Mouse (Mus musculus) kidney, adult 9 months (tissue): ENCODE data around the gene Tshz2.
"Not testable (repeated sequence)": the region's sequence is repeated elsewhere in the genome, so short reads cannot be mapped to it uniquely, and the experiment has no call there.

ENCODE experiments used
- DNase-seq: peaks from one replicate; pipeline ENCODE4 v3.0.0; 2022

Gene Tshz2

GRCm38 (mm10) chr2:169821021-169821441 is 188.2 kb downstream of the Tshz2 start:
- peak; percentile 34 for DNase-seq

DNA sequence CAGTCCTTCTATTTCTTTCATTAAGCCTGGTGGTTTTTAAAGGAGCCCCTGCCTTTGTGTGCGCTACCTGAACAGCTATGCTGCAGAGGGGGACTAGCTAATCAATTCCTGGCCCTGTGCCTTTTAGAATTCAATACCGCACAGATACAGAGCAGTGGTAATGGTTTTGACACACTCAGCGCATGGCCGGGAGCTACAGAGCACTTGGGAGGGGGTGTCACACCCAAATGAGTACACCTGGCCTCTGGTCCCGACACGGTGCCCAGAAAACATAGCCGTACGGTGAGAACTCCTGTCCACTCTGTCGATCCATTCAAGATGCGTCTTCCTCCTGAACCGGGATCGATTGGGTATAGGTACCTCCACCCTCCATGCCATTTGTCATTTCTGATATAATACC is 193.1 kb downstream of the Tshz2 start:
- no peak for DNase-seq

GRCm38 (mm10) chr2:169826316-169826715 is 193.5 kb downstream of the Tshz2 start:
- DNase-seq = peak; percentile 7

DNA sequence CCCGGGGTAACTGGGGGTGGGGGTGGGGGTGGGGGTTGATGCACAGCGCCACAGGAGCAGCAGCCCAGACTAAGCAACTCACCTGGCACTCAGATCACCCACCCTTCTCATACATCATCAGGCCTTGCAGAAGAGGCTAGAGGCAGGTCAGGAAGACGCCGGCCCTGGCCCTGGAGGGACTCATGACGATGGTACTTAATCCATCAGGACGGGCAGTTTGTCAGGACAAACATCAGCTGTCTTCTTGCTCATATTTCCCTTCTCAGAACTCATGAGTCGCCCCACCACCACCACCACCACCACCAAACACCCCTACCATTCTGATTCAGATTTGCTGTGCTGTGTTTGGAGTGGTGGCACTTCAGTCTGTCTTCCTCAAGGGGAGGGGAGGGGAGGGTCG is 194.0 kb downstream of the Tshz2 start:
- no peak for DNase-seq

- DNase-seq = no peak
These were observed 199.4 kb downstream of the Tshz2 start for GRCm38 (mm10) chr2:169832184-169832583.

DNA sequence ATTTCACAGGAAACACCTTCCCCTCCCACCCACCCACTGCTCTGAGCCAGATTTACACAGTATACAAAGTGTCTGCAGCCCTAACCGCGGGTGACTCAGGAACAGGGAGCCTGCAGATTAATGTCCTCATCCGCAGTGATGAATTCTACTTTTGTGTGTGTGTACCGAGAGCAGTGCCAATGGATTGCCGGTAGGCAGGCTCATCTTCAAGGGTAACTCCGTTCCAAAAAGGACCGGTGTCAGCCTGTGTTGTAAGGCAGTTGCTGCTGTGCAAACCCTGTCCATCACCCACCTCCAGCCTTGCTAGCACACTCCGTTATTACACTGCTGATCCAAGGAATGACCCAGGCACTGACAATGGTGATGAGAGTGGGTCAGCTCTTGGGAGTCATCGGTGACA is 200.8 kb downstream of the Tshz2 start:
- DNase-seq = no peak

DNA sequence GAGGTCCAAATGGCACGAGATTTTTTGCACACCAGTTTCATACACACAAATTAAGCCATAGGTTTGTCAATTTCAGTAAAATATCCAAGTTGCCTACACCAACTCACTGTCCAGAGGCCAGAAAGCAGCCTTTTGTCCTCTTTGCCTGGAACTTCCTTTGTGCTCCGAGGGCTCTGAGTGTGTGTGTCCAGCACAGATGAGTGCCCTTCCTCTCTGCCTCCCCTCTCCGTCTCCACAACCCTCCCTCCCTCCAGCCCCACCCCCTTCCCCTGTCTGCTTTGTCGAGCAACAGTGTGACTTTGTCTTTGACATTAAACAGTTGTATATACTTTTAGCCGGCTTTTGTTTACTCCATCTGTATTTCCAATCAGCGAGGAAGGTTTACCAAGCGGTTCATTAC is 201.8 kb downstream of the Tshz2 start:
- DNase-seq = no peak

DNA sequence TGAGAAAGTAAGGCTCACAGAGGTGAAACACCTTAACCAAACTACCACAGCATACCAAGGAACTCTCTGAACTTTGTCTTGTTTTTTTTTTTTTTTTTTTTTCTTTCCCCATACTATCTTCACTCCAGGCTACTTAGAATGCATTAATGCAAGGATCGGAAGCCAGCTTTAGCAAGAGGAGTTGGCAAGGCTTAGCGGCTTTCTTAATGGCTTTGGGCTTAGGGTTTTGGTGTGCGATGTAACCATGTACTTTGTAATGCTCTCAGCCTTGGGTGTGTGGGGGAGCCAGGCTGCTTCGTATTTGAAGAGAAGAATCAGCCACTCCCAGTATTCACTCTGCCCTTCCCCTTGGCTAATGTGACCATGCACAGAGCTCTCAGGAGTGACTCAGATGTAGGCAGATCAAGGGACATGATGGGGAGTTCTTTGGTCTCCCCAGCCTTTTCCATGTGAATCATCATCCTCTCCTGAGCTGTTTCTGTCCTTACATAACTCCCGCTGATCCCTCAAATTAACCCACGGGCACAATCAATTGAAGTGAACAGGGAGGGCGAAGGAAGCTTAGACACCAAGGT is 204.3 kb downstream of the Tshz2 start:
- DNase-seq = no peak

DNA sequence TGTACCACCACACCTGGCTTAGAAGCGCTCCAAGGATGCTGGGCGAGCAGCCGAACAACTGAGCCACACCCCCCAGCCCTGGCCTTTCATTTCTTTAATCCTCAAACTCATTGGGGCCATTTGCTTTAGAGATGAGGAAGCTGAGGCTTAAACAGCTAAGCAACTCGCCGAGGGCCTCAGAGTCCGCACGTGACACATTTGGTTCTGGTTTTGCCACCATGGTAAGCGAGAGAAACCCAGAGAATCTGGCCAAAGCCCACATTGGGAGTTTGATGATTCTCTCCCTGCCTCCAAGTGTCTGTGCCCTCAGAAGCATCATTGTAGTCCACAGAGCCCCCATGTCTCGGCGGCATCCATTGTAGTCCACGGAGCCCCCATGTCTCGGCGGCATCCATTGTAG is 205.7 kb downstream of the Tshz2 start:
- DNase-seq = no peak

DNA sequence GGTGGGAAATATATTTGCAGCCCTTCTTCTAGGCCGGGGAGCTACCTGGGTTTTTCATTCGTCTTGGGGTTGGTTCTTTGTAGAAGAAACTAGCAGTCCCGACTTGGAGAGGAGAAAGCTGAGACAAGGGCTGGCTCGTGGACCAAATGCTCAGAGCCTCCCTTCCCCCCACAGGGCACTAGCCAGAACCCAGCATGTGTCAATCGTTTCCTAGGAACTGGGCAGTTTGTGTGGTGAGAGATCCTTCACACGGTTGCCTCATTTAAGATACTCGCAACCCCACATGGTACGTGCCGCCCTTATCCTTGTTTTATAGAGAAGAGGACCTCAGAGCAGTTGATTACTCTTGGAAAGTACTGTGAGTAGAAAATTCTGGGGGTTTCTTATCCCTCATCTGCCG is 208.6 kb downstream of the Tshz2 start:
- no peak for DNase-seq

- no peak for DNase-seq
These were observed 209.7 kb downstream of the Tshz2 start for GRCm38 (mm10) chr2:169842494-169842893.

DNA sequence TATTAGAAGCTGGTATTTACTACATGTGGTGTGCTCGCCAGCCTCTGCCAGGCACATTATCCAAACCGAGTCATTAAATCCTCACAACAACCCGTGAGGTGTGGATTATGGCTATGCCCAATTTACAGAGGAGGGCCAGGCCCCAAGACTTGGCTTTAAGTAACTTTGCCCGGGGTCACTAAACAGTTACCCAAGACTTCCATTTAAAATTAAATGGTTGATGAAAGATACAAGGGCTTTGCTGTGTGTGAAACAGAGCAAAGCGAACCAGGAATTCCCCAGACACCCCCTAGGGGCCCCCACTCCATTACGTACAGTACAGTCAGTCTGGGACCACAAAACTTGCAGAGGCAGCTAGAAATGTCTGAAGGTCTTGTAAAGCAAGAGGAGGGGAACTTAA is 210.7 kb downstream of the Tshz2 start:
- DNase-seq = no peak

GRCm38 (mm10) chr2:169849077-169849476 is 216.3 kb downstream of the Tshz2 start:
- DNase-seq = peak; percentile 21

DNA sequence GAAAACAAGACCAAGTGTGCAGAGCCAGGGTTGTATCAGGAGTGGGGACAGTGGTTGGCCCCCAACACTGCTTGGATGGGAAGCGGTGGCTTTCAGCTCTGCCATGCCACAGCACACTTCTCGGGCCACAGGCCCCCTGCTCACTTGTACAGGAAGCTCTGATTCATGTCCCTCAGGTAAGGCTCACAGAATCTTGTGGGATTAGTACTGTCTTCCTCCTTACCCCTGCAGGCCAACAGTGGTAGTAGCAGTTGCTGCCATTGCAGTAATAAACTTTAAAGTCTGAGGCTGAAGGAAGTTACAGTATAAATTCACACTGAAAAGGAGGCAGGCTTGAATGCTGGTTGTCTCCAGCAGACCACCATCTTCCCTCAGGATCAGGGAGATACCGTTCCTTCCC is 216.7 kb downstream of the Tshz2 start:
- no peak for DNase-seq

- DNase-seq = no peak
These were observed 218.8 kb downstream of the Tshz2 start for GRCm38 (mm10) chr2:169851606-169852005.

- no peak for DNase-seq
These were observed 221.7 kb downstream of the Tshz2 start for GRCm38 (mm10) chr2:169854491-169854890.

- not testable (repeated sequence) for DNase-seq
These were observed 224.2 kb downstream of the Tshz2 start for GRCm38 (mm10) chr2:169857041-169857440.

- no peak for DNase-seq
These were observed 226.5 kb downstream of the Tshz2 start for GRCm38 (mm10) chr2:169859078-169859855.

DNA sequence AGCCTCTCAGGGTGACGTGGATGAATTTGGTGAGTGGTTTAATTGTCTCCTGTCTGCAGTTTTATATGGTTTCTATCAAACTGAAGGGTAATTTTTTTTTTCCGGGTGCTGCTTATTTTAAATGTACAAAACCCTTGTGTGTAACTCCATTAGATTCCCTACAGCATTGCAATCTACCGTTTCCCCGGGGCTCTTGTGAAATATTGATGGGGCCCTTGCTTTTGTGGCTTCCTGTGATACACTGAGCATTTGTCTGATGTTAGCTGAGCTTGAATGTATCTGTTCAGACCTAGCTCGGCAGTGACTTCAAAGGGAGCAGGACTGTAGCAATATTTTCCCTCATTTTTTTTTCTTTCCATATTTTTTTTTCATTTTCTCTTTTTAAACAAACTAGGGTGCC is 228.1 kb downstream of the Tshz2 start:
- no peak for DNase-seq

- no peak for DNase-seq
These were observed 229.9 kb downstream of the Tshz2 start for GRCm38 (mm10) chr2:169862701-169863100.

DNA sequence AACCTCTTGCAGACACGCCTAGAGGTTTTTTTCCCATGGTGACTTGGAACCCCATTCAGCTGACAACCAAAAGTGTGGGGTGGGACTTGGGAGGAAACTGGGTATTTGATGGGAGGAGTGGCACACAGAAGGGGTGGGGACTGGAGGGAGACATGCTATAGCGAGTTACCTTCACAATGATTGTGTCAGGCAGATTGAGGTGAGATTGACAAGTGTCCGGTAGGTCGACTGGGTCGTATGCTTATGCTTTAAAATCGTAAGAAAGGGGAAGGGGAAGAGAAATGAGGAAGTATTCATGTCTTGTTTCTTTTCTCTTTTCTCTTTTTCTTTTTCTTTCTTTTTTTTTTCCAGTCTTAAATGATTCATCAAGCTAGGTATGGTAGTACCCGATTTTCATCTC is 236.7 kb downstream of the Tshz2 start:
- no peak for DNase-seq

- no peak for DNase-seq
These were observed 237.7 kb downstream of the Tshz2 start for GRCm38 (mm10) chr2:169870503-169870902.

DNA sequence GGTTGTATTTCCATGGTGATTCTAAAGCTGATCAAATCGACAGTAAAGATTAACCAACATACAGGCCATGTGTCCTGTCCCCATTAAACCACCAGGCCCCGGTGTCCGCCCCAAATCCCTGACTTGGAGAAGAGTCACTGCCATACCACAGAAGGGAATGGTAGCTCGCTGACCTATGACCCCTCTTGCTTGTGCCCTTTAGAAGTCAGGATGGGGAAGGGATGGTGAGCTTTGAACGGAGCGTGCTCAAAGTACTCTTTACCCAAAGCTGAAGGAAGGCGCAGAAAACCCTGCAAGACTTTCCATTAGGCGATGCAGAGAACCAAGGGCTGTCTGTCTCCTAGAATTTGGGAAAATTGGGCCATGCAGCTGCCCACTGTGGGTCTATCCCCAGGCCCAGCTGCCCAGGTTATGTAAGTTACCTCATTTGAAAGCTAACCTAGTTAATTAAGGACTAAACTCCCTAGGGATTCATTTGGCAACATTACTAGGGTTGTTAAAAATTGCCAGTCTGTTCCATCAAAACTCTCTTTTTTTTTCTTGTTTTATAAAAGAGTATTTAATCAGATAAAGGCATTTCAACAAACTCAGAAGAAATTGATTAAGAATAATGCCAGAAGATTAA is 238.7 kb downstream of the Tshz2 start:
- peak; percentile 65 for DNase-seq

DNA sequence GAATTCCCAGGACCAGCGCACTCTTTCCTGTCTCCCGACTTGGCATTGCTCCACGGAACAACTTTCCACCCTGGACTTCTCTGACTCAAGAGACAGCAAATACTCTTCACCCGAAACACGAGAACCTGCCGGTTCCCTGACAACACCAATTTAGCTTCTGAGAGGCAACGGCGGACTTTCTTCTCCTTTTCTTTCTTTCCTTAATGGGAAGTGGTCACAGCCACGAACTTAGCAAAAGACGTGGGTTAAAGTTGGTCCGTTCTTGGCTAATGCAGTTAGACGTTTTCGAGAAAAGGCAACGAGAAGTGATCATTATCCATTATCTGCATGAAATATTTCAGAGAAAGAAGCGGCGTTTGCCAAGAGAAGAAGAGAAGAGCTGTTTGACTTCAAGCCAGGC is 240.6 kb downstream of the Tshz2 start:
- DNase-seq = no peak
